Mouse (Mus musculus) liver, embryonic 14.5 days (tissue): ENCODE measurements around the gene Id3.

ENCODE experiments used
- CTCF ChIP-seq: IDR thresholded peaks from 2 replicates; pipeline ENCODE4 v1.5.1; 2016; ENCODE audit warnings: antibody characterized with exemption, low read depth, control low read depth
- EP300 ChIP-seq: IDR thresholded peaks from 2 replicates; pipeline ENCODE4 v1.6.1; 2016; ENCODE audit warnings: antibody characterized with exemption, low read depth

DNA sequence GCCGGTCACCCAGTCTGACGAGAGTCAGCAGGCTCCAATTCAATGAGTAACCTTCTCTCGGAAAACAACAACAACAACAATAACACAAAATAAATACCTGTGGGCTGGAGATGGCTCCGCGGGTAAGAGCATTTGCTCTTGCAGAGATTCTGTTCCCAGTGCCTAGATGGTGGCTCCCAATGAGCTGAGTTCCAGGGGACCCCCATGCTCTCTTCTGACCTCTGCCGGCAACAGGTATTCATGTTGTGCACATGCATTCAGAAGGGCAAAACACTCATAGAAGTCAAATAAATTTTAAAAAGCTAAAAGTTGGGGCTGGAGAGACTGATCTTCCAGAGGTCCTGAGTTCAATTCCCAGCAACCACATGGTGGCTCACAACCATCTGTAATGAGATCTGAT is 15.2 kb downstream of the Id3 start:
- peak; percentile 17; the same call in 1 of the 2 replicates for TF ChIP-seq CTCF
- no peak for TF ChIP-seq EP300
